Mouse (Mus musculus) heart, postnatal 14 days (tissue): ENCODE measurements around the gene Rpl29. TPM values are rescaled to one million over a fixed set of nuclear protein-coding genes. Genes with fewer than 3 reads are reported as not detected.
A peak's percentile ranks its signal among the peaks of the same experiment; 100 is the strongest.

Source experiments
- DNase-seq, 2 experiments: peaks; one replicate each; pipeline ENCODE4 v3.0.0; 2021 to 2022
- intact Hi-C: fragments of 180-260 bp; cut with DNase I; formaldehyde crosslinking; loops from one replicate; pipeline ENCODE4 v1.15.1; 2025
- total RNA-seq, 2 experiments: library from RNA; stranded (reverse); gene quantifications; 2 replicates each; pipeline ENCODE4 v1.2.3; 2021

The Rpl29 gene
- total RNA-seq, 2 experiments from 2014 or later, result 307 to 348 TPM

GRCm38 (mm10) chr9:106453271-106454070 lies 24.2 kb downstream of the Rpl29 start, which contains the start of gene Pcbp4:
Pcbp4 (plus strand) TSS chr9:106453291.
- peak; percentile 74 to 76 for DNase-seq
- intact Hi-C loops, result no loop called here

DNA sequence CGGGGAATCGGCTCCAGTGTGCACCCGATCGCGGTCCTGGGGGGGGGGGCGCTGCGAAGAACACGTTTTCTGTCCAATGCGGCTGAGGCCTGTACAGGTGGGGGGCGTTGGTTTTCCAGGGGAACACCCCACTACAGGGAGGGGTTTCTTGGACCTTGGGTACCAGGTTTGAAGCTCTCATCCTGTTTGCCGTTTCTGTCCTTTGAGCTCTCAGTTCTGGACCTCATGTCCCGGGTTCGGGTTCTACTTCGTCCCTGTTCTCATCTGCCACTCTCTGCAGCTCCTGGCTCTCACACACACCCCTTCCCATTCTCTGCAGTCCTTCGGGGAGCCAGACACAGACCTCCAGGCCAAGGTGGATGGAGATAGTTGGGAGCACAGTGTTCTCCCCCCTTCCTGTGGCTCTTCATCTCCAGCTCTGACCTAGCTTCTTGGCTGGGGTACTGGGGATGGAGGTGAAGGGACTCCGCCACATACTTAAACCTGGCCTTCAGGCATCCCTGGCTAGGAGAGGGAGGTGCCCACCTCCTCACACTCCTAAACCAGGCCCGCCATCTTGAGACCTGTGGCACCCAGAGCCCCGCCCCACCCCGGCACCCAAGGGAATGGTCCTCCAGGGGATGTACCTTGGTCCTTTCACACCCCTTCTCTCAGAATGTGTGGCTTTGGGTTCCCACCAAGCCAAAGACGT lies 25.0 kb downstream of the Rpl29 start:
- intact Hi-C loops, result no loop called here
- DNase-seq, result no peak

- intact Hi-C loops, result no loop called here
- DNase-seq, result no peak
Observed at GRCm38 (mm10) chr9:106454888-106455681, 25.8 kb downstream of the Rpl29 start.

DNA sequence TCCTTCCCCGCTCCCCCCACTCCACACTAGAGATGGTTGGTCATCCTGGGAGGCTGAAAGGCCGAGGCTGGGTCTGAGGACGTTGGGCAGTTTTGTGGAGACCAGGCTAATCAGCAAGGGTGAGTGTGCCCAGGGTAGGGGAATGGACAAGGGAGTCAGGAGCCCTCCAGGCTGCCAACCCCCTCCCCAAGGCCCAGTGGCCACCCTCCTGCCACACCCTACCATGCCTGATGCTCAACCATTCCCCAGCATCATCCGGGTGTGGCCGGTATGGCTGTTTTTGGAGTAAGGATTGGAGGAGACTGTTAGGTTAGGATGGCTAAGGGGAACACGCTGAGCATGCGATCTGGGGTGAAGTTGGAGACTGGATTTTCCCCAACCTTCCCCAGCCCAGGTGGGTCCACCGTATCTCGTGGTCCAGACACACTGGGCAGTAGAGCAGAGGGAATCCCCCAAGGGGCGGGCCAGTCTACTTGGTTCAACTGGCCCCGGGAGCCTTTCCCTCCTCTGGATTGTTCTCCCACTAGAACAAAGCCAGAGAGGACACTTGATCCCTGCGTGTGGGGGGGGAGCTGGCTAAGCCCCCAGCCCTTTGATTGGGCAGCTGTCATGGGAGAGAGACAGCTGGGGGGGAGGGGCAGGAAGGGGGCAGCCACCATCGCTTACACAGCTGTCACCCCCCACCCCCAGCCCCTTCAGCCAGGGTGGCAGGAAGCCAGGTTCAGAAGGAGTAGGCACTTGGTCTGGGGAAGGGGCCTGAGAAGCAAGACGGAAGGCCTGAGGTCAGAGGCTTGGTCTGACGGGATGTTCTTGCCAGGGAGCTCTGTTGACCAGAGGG lies 27.3 kb downstream of the Rpl29 start:
- no peak for DNase-seq

DNA sequence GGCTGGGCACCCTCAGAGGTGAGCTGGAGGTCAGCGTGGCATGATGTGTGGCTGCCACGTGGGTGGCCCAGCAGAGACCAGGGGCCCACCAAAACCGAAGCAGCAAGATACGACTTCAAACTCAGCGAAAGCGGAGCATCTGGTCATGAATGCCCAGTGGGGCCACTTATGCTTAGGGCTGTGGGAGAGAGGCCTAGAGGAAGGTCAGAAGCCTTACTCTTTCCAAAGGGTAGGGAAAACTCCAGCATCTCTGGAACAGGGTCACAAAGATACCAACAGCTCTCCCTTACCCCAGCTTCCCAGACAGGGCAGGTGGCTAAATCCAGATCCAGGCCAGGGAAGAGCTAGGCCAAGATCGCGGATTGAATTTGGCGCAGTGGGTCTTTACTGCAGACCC lies 27.9 kb downstream of the Rpl29 start:
- intact Hi-C loops, result no loop called here
- no peak for DNase-seq

More for the DNA sequence above, 27.3 kb downstream of the Rpl29 start:
- intact Hi-C loops, result no loop called here

DNA sequence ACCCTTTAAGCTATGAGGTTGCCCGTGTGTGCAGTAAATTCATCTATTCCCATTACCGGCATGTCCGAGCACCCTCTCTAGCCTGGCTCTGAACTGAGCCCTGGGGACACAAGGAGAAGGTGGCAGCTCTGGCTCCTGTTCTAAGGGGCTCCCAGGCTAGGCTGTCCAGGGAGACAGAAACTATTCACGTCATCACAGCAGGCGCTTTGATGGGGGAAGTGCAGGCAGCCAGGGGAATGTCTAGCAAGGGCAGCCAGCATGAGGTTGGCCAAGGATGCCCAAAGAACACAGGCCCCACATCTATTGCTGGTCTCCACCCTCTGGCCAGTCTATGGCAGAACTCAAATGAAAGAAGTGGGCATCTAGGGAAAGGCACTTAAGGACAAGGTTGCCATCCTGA lies 28.7 kb downstream of the Rpl29 start:
- peak in 1 of 2 experiments; percentile 45 for DNase-seq
- intact Hi-C loops, result no loop called here

DNA sequence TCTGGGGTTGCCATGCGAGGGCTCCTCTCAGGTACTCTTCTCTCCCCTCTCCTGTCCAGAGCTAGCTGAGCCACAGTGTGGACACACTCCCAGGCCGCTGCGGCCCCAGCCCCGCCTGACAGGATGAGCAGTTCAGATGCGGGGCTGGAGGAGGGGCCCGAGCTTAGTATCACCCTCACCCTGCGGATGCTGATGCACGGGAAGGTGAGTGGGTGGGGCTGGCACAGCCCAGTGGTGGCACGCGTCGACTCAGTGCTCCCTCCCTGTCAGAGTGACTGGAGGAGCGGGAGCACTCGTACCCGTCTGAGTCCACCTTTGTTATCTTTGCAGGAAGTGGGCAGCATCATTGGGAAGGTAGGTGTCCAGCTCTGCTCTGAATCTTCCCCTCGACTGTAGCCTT lies 30.7 kb downstream of the Rpl29 start:
- DNase-seq, result no peak
- intact Hi-C loops, result no loop called here

GRCm38 (mm10) chr9:106460401-106461025 lies 31.3 kb downstream of the Rpl29 start:
- intact Hi-C loops, result no loop called here
- DNase-seq, result no peak

DNA sequence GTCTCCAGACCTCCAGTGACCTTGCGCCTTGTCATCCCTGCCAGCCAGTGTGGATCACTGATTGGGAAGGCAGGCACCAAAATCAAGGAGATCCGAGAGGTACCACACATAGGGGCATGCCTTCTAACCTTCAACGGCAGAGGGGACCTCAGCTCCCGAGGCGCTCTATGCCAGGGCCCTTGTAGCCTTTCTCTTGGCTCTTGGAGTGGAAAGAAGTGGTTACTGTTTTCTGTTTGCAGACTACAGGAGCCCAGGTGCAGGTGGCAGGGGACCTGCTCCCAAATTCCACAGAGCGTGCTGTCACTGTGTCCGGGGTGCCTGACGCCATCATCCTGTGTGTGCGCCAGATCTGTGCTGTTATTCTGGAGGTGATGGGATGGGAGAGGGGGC lies 31.8 kb downstream of the Rpl29 start:
- intact Hi-C loops, result no loop called here
- DNase-seq, result no peak

DNA sequence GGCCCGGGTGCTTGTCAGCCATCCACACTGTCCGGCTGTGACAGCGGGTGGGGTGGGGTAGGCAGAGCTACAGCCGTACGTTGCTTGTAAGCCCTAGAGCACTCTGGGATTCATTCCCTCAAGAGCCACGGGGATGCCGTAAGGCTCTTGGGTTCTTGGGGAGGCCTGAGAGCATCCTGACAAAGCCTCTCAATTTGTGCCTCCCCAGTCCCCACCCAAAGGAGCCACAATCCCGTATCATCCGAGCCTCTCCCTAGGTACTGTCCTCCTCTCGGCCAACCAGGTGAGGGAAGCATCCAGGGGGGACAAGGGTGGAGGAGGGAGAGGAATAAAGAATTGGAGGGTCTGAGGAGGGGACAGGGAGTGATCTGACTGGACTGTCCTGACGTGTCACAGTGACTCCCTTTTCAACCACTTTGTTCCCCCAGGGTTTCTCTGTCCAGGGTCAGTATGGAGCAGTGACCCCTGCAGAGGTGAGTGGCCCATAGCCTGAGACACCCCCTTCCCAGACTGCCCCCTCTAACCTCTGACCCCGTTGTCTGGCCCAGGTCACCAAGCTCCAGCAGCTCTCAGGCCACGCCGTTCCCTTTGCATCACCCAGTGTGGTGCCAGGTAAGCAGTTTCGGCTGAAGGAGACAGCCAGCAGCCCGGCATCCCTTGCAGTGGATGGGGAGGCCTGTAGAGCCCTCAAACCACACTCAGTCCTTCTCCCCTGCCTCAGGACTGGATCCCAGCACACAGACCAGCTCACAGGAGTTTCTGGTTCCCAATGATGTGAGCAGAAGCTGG lies 32.6 kb downstream of the Rpl29 start:
- no peak for DNase-seq
- intact Hi-C loops, result no loop called here

DNA sequence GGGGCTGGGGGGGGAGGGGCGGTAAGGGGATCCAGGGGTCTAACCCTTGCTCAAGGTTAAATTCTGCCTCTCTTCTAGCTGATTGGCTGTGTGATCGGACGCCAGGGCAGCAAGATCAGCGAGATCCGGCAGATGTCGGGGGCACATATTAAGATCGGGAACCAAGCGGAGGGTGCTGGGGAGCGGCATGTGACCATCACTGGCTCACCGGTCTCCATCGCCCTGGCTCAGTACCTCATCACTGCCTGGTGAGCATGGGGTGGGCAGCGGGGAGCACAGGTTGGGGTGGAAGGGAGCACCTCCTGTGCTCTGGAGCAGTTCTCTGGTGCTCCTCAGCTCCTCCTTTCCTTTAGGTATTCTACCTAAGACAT lies 33.2 kb downstream of the Rpl29 start:
- intact Hi-C loops, result no loop called here
- no peak for DNase-seq

DNA sequence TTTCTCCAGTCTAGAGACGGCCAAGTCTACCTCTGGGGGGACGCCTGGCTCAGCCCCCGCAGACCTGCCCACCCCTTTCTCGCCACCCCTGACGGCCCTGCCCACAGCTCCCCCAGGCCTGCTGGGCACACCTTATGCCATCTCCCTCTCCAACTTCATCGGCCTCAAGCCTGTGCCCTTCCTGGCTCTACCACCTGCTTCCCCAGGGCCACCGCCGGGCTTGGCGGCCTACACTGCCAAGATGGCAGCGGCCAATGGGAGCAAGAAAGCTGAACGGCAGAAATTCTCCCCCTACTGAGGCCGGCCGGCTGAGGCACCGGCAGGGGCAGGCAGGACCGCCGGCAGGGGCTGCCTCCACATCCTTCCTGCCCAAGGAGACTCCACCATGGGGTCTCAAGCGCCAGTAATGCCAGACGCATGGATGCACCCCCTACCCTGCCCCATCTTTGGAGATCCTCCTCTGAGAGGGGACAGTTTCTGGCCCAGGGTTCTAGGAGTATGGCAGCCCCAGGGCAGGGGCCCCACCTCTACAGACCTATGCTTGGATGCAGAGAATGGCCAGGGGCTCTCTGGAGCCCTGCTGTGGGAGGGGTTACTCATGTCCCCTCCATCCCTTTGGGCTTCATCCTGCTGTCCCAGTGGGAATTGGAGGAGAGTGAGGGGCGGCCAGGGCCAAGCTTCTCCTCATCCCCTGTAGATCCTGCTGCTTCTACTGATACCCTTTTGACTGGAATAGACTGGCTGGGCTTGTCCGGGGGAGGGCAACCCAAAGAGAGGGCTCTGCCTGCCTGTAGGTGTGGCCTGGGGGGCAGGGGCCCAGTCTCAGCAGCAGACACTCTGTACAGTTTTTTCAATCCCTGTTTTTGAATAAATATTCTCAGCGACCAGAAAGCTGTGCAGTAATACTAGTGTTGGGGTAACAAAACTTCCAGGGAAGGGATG lies 34.1 kb downstream of the Rpl29 start:
- intact Hi-C loops, result no loop called here
- DNase-seq, result no peak

DNA sequence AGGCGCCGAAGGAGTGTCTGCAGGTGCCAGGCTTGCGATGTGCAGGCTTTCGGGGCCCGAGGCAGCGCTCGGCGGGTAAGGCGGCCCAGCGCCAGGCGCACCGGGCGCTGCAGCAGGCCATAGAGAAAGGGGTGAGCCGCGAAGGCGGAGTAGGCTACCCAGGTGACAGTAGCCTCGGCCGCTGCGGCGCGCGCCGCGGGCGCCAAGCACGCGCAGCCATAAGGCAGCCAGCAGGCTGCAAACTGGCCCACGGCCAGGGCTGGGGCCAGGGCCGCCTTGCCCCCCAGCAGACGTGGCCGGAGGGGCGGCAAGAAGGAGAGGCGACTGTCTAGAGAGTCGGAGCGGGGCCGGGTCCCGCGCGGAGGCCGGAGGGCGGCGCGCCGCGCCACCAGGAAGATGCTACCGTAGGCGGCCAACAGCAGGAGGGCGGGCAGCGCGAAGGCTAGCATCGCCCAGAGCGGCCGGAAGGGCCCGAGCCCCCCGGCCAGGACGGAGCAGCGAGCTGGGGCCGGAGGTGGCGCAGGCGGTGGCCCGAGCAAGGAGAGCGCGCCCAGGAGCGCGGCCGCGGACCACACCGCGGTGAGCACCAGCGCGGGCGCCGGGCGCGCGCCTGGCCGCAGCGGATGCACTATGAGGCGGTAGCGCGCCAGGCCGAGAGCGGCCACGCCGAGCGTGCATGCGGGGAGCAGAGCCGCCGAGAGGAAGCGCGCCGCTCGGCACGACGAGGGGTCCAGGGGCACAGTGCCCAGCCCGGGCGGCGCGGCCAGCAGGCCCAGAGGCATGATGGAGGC lies 35.7 kb downstream of the Rpl29 start:
- DNase-seq, result peak; percentile 71 to 73
- intact Hi-C loops, result no loop called here

GRCm38 (mm10) chr9:106465571-106466200 lies 36.4 kb downstream of the Rpl29 start, which contains the start of gene Gpr62:
Gpr62 (minus strand) TSS chr9:106465938.
- no peak for DNase-seq
- intact Hi-C loops, result no loop called here

- intact Hi-C loops, result no loop called here
- DNase-seq, result no peak
Observed at GRCm38 (mm10) chr9:106466721-106467120, 37.5 kb downstream of the Rpl29 start.

DNA sequence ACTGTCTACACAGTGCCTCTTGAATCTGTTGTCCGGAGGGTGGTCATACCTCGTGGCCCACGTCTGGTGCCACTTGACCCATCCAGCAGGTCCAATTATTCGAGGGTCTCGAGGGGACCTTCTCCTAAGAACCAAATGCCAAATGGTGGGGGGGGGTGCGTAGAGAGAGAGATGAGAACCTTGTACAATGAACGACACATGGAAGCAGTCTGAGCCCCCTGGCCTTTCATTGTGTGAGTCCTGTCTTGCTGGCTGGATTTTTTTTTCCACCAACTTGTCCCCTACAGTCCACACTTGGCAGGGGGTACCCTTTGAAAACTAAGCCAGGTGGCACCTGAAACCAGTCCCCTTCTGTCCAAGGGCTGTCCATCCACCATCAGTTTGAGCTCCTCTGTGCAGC lies 38.5 kb downstream of the Rpl29 start:
- intact Hi-C loops, result no loop called here

DNA sequence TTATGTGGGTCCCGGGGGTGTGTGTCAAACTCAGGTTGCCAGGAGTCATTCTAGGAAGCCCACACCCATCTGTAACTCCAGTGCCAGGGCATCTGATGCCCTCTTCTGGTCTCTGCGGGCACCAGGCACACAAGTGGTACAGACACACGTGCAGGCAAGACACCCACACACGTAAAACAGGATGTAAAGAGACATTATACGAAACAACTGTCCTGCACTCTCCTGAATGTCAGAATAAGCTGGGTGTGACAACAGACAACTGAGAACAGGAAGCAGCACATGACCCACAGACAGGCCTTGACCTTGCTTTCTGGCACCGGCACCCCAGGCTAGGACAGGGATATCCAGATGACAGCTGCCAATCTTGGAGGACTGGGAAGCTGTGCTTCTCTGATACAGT lies 40.1 kb downstream of the Rpl29 start:
- DNase-seq, result no peak
- intact Hi-C loops, result no loop called here

More for the DNA sequence above, 38.5 kb downstream of the Rpl29 start:
- DNase-seq, result no peak
